Mouse (Mus musculus): ENCODE data around the gene Hoxb4. TPM values are rescaled to one million over a fixed set of nuclear protein-coding genes. Genes with fewer than 3 reads are reported as not detected.

The Hoxb4 gene
- total and polyA plus RNA-seq, 3 experiments, result 2.7 to 5.5 (median 3.3) TPM

DNA sequence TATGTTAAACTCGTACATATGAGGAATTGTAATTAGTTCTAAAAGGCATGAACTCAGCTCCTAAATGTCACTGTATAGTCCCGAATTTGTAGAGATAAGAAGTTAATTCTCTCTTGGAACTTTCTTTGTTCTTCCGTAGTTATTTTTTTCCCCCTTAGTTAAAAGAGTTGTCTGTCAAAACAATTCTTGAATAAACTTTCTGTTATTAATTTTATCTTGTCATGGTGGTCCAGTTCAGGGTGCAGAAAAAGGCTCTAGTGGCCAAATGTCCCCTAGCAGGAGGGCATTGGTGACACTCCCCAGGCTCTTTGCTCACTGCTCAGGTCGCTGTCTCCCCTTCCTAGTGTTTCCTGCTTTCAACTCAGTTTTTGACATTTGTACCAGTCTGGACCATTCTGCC is 29.6 kb downstream of the Hoxb4 start:
- Histone ChIP-seq H3K27me3 (replicated peaks) (peaks cover 13% of the 10 kb centered on the region), H3K9ac (ENCODE audit: insufficient read depth, low read depth) (no peak overlapping the region), H3K36me3 (replicated peaks in 1 of 2; ENCODE audit: control insufficient read depth in 1 of 2, insufficient read depth in 1 of 2, low read length in 1 of 2) (peaks cover 0 to 10% of the 10 kb centered on the region in 2 experiments), H3K4me1 (ENCODE audit: control insufficient read depth in 1 of 2, insufficient read depth in 2 of 2) (peaks cover 3 to 21% of the 10 kb centered on the region in 2 experiments; a peak in 2 of 4 replicates), H3K4me2 (ENCODE audit: insufficient read depth, low read depth, poor library complexity, severe bottlenecking) (no peak overlapping the region), H3K27ac (ENCODE audit: insufficient read depth, low read depth) (no peak overlapping the region), H3K4me3 (replicated peaks in 1 of 3; ENCODE audit: low read depth in 2 of 3, low read length in 2 of 3, poor library complexity in 1 of 3) (no peak overlapping the region), H3K79me2 (replicated peaks; ENCODE audit: control insufficient read depth, extremely low read depth, insufficient read depth, poor library complexity, severe bottlenecking) (no peaks in the 10 kb centered on the region), H3K9me3 (replicated peaks; ENCODE audit: low read length) (peaks cover 8% of the 10 kb centered on the region)
- no peak for DNase-seq (ENCODE audit: extremely low read depth)
- in situ Hi-C loops (cut with MboI; ENCODE audit: low pct_ligation_motif_present, low pct_unique_long_range_greater_than_20kb, low sequenced_read_pairs) (no loop called here), dilution Hi-C loops (cut with MboI; ENCODE audit: extremely low pct_ligation_motif_present, extremely low pct_unique_long_range_greater_than_20kb, low sequenced_read_pairs) (no loop called here)
- no peak for TF ChIP-seq UBTF (IDR thresholded peaks at IDR 0.05; ENCODE audit: low read depth, low read length)
- no peak for TF ChIP-seq MAX (IDR thresholded peaks at IDR 0.05; ENCODE audit: low read length)
- TF ChIP-seq MXI1 (IDR thresholded peaks at IDR 0.05; ENCODE audit: low read depth, low read length), result no peak
- no peak for TF ChIP-seq SIN3A (IDR thresholded peaks at IDR 0.05; ENCODE audit: low read length)
- TF ChIP-seq USF1 (IDR thresholded peaks at IDR 0.05; ENCODE audit: low read depth, low read length), result no peak
- TF ChIP-seq ZMIZ1 (IDR thresholded peaks at IDR 0.05; ENCODE audit: low read depth, low read length), result no peak
- TF ChIP-seq NELFE (IDR thresholded peaks at IDR 0.05; ENCODE audit: low read depth, low read length), result no peak
- no peak for TF ChIP-seq SMC3 (IDR thresholded peaks at IDR 0.05; ENCODE audit: low read depth, low read length)
- TF ChIP-seq ZC3H11A (IDR thresholded peaks at IDR 0.05; ENCODE audit: low read depth, low read length), result no peak
- TF ChIP-seq NRF1 (IDR thresholded peaks at IDR 0.05; ENCODE audit: low read depth, low read length), result no peak
- TF ChIP-seq MYC (IDR thresholded peaks at IDR 0.05; ENCODE audit: low read depth, low read length), result no peak
- TF ChIP-seq RAD21 (IDR thresholded peaks at IDR 0.05; ENCODE audit: low read depth, low read length), result no peak
- TF ChIP-seq MAFK (IDR thresholded peaks at IDR 0.05; ENCODE audit: insufficient replicate concordance, low read length), result no peak
- no peak for TF ChIP-seq POLR2AphosphoS2 (IDR thresholded peaks at IDR 0.05; ENCODE audit: low read depth, low read length)
- no peak for TF ChIP-seq ETS1 (conservative IDR thresholded peaks at IDR 0.05; ENCODE audit: low read depth, low read length)
- TF ChIP-seq RCOR1 (conservative IDR thresholded peaks at IDR 0.05; ENCODE audit: low read depth, low read length), result no peak
- TF ChIP-seq CTCF (conservative IDR thresholded peaks at IDR 0.05 in 1 of 2, IDR thresholded peaks at IDR 0.05 in 1 of 2; ENCODE audit: low read depth in 2 of 2, low read length in 2 of 2), result no peak
- TF ChIP-seq KAT2A (IDR thresholded peaks at IDR 0.05; ENCODE audit: insufficient replicate concordance, low read length), result no peak

DNA sequence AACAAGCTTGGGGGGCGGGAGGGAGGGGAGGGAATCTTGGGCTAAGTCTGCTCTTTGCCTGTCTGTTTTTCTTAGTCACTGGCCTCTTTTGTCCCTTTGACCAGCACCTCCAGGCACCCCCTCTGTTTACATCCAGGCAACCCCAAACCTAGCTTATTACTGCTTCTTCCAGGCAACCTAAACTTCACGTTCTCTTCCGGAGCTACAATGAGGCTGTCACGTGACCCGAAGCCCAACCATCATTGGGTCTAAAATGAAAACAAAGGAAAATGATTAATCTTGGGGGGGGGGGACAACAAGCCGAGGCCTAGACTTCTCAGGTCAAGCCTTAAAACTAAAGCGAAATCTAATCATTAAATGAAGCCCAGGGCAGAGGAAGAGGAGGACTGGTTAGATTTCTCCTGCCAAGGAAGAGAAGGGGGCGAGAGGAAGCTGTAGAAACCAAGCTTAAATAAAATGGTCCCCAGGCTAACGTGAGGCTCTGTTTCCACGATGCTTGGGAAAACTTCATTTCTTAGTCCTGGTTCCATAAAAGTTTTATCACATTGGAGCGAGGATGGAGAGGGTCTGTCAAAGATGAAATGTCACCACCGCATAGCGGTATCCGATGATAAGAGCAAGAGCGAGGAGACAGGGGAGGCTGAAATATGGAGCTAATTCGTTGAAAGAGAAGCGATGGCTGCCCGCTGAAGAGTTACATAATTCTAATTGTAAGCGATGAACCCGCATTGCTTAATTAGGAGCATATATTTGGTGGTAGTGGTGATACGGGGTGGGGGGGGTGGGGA is 30.3 kb downstream of the Hoxb4 start:
- dilution Hi-C loops (cut with MboI; ENCODE audit: extremely low pct_ligation_motif_present, extremely low pct_unique_long_range_greater_than_20kb, low sequenced_read_pairs) (no loop called here), in situ Hi-C loops (cut with MboI; ENCODE audit: low pct_ligation_motif_present, low pct_unique_long_range_greater_than_20kb, low sequenced_read_pairs) (no loop called here)
- H3K27me3 ChIP-seq (replicated peaks), result peaks cover 19% of the 10 kb centered on the region
- H3K4me1 ChIP-seq (ENCODE audit: control insufficient read depth in 1 of 2, insufficient read depth in 2 of 2), result peaks cover 3 to 21% of the 10 kb centered on the region in 2 experiments; a peak in 2 of 4 replicates
- peaks cover 0 to 10% of the 10 kb centered on the region in 2 experiments for H3K36me3 ChIP-seq (replicated peaks in 1 of 2; ENCODE audit: control insufficient read depth in 1 of 2, insufficient read depth in 1 of 2, low read length in 1 of 2)
- H3K9ac ChIP-seq (ENCODE audit: insufficient read depth, low read depth), result no peak overlapping the region
- DNase-seq (ENCODE audit: extremely low read depth), result no peak
- TF ChIP-seq EP300 (IDR thresholded peaks at IDR 0.05; ENCODE audit: low read length), result no peak
- TF ChIP-seq USF1 (IDR thresholded peaks at IDR 0.05; ENCODE audit: low read depth, low read length), result peak; percentile 18; the same call in 1 of the 2 replicates
- no peak for TF ChIP-seq ZNF384 (IDR thresholded peaks at IDR 0.05; ENCODE audit: low read depth, low read length)
- TF ChIP-seq ETS1 (conservative IDR thresholded peaks at IDR 0.05; ENCODE audit: low read depth, low read length), result no peak
- no peak overlapping the region for H3K4me3 ChIP-seq (replicated peaks in 1 of 3; ENCODE audit: low read depth in 2 of 3, low read length in 2 of 3, poor library complexity in 1 of 3)
- H3K4me2 ChIP-seq (ENCODE audit: insufficient read depth, low read depth, poor library complexity, severe bottlenecking), result no peak overlapping the region
- peaks cover 14% of the 10 kb centered on the region for H3K9me3 ChIP-seq (replicated peaks; ENCODE audit: low read length)
- no peaks in the 10 kb centered on the region for H3K79me2 ChIP-seq (replicated peaks; ENCODE audit: control insufficient read depth, extremely low read depth, insufficient read depth, poor library complexity, severe bottlenecking)
- no peak overlapping the region for H3K27ac ChIP-seq (ENCODE audit: insufficient read depth, low read depth)
